Mouse (Mus musculus) megakaryocyte-erythroid progenitor cell, adult 5 weeks (primary cell): ENCODE data around the gene Sp3. TPM values are rescaled to one million over a fixed set of nuclear protein-coding genes. Genes with fewer than 3 reads are reported as not detected.

ENCODE experiments used
- polyA plus RNA-seq: library from polyadenylated mRNA; stranded (reverse); fragments of >175 nt; gene quantifications from 2 replicates; pipeline ENCODE4 v1.2.3, GENCODE M21; 2012

Sp3 gene
- 11.3 and 14.6 TPM in 2 replicates for polyA plus RNA-seq

GRCm38 (mm10) chr2:72980337-72981074, at the start of gene Sp3:
TSS of gene Sp3 (minus strand) at chr2:72980446.

DNA sequence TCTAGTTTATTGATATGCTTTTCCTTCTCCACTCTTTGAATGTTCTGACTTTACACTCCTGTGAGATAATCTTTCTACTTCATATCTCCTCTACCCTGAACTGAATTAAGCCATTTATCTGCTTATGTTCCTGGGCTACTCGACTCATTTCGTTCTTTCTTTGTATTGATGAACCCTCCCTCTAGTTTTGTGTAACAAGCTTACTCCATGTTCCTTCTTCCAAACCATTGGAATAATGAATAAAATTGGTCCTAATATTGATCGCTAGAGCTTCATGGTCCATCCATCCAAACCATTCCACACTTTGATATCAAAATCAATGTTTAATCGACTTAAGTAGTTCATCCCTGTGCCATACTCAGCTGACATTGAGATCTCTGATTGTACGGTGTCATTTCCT, 6.4 kb upstream of the Sp3 start, which contains the start of gene Gm11084:
Gene Gm11084, minus strand, starts transcription at position 101 of the 400 bp plus-strand sequence.

Other genes starting within 250 kb of the Sp3 start
- not detected in 2 replicates for gene Gm11084, start 6.3 kb upstream of the Sp3 start, polyA plus RNA-seq
- gene Ola1, start 238.5 kb upstream of the Sp3 start, polyA plus RNA-seq, result 39.3 and 51.4 TPM in 2 replicates